Mouse (Mus musculus): ENCODE measurements at regions not wholly inside any gene's neighbourhood (a gene's known extent, or its start where the extent isn't known, plus 50 kb on each side); places are given as distances from the start of the nearest gene placed in this dataset.
A peak's percentile ranks its signal among the peaks of the same experiment; 100 is the strongest.

GRCm38 (mm10) chr1:43247609-43248008, 50.8 kb upstream of the Fhl2 start:
- DNase-seq (ENCODE audit: low spot score), result no peak

GRCm38 (mm10) chr1:43250281-43250680, 53.5 kb upstream of the Fhl2 start:
- no peak for DNase-seq (ENCODE audit: low spot score)

DNA sequence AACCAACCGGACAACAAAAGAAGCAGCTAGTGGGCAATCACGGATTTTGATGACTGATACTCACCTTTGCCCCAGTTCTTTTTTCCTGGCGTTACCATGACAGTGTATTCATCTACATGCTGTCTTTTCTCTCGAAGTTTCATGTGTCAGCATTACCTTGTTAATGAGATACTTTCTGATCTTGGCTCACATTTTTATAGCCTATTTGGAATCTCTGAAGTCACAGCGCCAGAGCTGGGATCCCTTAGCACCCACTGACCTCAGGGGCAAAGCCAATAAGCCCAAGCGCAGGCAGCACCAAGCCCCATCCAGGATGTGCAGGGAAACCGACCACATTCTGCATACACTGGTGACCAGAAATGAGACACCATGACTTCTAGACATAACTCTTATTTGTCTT, 54.6 kb upstream of the Fhl2 start:
- DNase-seq (ENCODE audit: low spot score), result no peak

DNA sequence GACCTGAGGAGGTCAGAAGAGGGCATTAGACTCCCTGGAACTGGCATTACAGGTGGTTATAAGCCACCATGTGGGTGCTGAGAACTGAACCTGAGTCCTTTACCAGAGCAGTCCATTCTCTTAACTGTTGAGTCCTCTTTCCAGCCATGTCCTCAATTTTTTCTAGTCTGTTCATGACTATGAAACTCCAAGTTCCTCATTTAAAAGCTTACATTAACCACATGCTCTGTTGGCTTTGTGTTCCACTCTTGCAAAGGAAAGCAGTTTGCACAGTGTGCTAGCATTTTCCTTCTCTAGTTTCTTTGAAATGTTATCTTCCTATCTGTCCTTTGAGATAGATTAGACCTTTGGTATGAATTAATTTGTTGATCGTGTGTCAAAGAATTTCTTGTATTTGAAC, 57.3 kb upstream of the Fhl2 start:
- DNase-seq (ENCODE audit: low spot score), result no peak

DNA sequence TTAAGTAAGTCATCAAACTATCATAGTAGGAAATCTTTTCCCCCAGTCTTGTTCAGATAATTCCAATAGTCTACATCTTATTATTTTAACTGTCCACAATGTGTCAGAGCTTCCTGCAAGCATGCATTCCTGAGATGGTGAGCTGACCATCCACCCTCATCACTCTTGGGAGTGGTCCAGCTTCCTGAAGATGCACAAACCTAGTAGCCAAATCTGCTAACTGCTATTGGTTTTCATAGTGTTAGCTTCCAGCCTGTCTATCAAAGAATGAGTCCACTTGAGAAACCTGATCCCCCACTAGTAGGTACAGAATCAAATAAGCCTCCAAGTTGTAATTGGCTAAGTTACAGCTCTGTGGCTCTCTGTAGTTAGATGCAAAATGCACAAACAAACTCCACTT, 59.3 kb upstream of the Fhl2 start:
- DNase-seq (ENCODE audit: low spot score), result no peak

- DNase-seq (ENCODE audit: low spot score), result no peak
Observed at GRCm38 (mm10) chr1:43257909-43258308, 61.1 kb upstream of the Fhl2 start.

DNA sequence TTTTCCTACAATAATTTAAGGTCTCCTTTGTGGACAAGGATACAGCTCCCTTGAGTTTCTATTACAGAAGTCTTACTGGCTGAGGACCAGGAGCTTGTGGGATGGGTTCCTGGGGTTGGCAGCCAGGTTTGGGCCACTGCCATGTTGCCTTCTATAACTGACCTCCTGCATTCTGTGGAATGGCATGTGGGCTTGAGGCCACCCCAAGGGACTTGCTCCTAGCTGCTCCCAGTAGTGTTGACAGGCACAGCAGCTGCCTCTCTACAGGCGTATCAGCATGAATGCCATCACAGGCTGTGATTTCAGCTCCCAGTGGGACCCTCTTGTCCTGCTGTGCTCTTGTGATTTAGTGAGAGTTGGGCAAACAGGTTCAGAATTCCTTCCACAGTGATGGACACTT, 63.1 kb upstream of the Fhl2 start:
- no peak for DNase-seq (ENCODE audit: low spot score)

DNA sequence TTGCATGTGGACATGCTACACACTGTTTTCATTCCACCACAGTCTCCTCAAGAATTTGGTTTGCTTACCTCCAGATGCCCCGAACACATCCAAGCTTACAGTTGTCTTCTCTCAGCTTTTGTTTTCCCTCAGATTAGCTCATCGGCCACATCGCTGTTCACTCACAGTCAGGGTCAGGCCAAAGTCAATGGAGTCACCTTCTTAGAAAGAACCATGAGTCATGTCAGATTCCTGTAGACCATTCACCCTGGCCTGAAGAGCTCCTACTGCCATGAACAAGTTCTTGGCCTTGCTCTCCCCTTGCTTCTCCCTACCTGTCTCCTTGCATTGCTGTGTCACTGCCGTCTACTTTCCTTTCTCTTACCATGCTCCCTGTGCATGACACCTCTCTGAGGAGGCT, 63.7 kb upstream of the Fhl2 start:
- no peak for DNase-seq (ENCODE audit: low spot score)

DNA sequence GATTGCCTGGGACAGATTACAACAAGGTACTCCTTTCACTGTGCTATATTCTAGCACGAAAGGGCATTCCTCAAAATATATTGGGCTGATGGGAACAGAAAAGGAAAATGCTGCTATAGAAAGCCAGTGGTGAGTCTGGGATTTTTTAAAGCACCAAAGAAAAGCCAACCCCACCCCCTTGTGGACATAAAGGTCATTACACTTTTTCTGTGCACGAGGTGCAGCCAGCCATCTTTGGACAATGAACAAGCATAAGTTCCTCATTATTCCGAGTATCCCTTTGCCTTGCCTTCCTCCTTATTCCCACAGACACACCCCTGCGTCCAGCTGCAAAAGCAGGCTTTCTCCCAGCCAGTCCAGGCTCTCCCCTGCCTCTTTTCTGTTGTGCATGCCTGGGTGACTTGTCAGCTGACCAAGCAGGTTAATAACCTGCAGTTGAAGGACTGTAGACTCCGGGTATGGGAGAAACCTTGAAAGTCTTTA, 67.7 kb upstream of the Fhl2 start:
- DNase-seq (ENCODE audit: low spot score), result peak; percentile 11

- DNase-seq (ENCODE audit: low spot score), result no peak
Observed at GRCm38 (mm10) chr1:43265699-43266455, 69.1 kb upstream of the Fhl2 start.

- no peak for DNase-seq (ENCODE audit: low spot score)
Observed at GRCm38 (mm10) chr1:43269685-43270084, 72.9 kb upstream of the Fhl2 start.

- DNase-seq (ENCODE audit: low spot score), result no peak
Observed at GRCm38 (mm10) chr1:43273236-43273868, 76.6 kb upstream of the Fhl2 start.

GRCm38 (mm10) chr1:43291736-43292135, 95.0 kb upstream of the Fhl2 start:
- DNase-seq (ENCODE audit: low spot score), result no peak

DNA sequence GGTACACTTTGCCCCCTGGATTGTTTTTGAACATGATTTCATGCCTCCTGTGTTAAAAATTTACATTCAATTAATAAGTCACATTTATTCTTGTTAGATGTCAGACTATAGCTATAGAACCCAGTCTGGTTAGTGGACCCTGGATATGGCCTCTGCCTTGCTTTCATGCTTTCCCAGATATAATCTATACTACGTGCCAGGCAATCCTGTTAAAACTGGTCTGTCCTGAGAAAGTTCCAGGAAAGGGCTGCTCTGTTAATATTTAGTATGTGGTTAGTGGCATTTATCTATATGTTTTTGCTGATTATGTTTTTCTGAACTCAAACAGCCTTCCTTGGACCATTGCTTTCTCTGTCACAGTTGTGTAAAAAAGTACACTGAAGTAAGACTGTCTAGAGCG, 95.8 kb upstream of the Fhl2 start:
- no peak for DNase-seq (ENCODE audit: low spot score)

DNA sequence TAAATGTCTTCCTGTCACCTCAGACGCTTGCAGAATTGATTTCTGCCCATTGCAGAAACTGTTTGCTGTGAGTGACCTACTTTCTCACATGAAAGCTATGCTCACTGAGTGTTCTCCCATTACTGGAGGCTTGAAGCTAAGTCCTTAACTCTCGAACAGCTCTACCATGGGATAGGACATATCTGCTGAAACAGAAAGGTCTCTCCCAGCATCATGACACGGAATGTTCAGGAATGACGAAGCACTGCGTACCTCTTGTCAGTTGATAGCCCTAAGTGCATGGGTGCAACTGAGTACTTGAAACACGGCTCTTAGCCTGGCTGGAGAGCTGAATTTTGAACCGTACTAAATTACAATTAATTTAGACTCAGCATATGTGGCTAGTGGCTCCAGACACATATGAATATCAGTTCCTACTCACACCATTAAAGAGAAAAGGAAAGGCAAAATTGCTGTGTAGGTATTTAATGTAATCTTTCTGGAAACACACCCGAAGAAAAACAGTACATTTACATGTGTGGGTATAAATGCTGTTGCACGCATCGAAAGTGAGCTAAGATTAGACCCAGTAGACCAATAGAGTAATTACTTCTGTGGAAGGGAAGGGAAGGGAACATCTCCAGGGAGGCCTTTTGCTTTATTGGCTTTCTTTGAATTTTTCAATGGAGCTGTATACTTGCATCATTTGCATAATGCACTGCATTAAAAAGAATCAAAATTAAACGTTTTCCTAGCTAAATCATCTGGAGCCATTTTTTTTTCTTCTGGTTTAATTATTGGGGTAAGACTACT, 97.6 kb upstream of the Fhl2 start:
- no peak for DNase-seq (ENCODE audit: low spot score)

DNA sequence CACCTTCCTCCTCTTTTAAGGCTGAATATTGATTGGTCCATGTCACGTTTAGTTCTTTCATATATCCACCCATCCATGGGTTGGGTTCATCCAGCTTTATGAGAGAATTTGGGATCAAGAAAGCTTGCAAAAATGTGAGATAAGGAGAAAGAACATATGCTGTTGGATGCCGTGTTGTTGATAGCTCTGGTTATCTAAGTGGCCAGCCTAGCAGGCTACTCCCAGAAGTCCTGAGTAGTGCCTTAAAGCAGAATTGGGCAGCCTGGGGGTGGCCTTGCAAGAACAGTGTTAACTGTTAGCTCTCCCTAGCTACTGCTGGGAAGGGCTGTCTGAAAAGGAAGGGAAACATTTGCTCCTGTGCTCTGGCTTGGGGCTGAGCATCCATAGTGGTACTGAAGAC, 100.8 kb upstream of the Fhl2 start:
- DNase-seq (ENCODE audit: low spot score), result no peak

DNA sequence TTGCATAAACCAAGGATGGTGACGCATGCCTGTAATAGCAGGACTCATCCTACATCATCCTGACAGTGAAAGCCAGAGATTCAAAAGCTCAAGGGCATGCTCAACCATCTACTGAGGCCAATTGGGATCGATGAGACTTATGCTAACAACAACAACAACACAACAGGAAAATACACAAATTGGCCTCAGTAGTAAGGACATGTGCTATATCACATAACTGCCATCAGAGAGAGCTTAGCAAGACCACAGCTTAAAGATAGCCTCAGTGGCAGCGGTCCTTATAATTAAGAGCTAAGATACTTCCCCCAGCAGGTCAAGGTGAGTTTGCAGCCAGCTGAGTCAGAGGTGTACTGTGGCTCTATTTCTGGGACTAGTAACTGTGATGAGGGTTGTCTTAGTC, 102.0 kb upstream of the Fhl2 start:
- DNase-seq (ENCODE audit: low spot score), result no peak

DNA sequence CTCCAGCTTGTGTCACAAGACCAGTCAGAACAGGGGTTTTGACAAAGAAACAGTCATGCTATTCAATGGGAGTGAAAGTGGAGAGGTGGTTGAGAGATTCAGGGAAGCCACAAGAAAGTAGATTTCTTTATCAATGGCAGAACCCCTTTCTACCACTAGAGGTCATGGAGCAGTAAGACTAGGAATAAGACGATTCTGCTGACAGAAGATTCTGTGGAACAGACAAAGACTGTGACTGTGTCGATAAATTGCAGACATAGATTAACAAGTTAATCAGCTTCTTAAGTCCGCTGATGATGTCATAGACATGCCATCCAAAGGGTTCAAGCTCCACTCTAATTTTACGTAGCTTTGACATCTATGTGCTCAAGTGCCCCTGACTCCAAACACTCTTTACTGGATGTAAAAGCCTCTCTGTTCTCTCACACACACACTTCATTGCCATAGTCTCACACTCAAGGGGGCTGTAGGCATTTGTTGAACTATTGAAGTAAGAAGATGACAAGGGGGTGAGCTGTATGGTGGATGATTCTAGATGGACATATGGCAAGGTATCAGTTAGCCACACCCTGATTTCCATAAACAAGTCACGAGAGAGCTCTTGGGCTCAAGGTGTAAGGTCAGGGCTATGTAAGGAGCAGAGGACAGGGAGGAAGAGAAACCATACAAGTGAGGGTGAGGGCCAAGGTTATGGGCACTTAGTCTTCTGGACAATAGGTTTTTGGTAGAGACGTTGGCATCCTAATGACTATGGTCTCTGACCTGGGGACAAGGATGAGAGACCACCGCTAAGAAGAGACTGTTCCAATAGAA, 102.9 kb upstream of the Fhl2 start:
- no peak for DNase-seq (ENCODE audit: low spot score)

- DNase-seq (ENCODE audit: low spot score), result no peak
Observed at GRCm38 (mm10) chr1:43300676-43301075, 103.9 kb upstream of the Fhl2 start.

DNA sequence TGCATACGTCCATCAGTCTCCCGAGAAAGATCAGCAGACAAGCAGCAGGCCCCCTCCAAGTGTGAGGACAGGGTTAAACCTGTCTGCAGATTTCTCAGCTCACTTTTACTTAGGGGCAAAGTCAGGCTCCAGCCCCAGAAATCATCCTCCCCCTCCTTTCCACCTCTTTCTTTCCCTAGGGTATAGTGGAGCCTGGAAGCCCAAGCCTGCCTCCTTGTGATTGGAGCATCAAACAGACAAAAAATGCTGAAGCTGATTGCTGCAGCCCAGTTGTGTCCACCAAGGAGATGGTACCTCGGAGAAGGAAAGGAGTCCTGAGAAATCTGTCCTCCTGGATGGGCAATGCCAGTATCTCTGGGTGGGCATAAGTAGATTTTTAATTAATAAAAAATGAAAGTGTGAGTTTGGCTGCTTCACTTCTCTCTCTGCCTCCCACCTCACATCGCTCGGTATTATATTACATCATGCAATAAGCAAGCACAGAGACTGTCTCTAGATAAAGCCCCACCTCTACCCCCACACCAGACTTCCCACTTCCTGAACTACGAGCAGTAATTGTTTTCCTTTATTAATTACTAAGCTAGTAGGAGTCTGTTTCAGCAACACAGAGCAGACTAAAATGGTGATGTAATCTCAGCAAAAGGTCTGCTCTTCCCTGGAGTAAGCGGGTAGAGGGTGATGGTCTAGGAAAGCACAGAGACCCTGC, 105.2 kb upstream of the Fhl2 start:
- DNase-seq (ENCODE audit: low spot score), result no peak

GRCm38 (mm10) chr1:43302657-43303056, 105.9 kb upstream of the Fhl2 start:
- DNase-seq (ENCODE audit: low spot score), result no peak

Measured in ovary, adult 18-20 months (tissue).